Mouse (Mus musculus) midbrain, postnatal 0 days (tissue): ENCODE results near the gene Terb1. TPM values are rescaled to one million over a fixed set of nuclear protein-coding genes. Genes with fewer than 3 reads are reported as not detected.

Experiments
- ATAC-seq: fragments of 200-750 bp; cut with Nextera tagmentation; 2 replicates; pipeline ENCODE4 v1.8.0; 2017; ENCODE audit warnings: moderate number of reproducible peaks, mild to moderate bottlenecking, moderate TSS enrichment, moderate library complexity; ENCODE audit not compliant: low FRiP score
- DNase-seq: peaks from one replicate; pipeline ENCODE4 v3.0.0-alpha.2; 2015; ENCODE audit warnings: low spot score
- H3K27ac ChIP-seq: fragments of 300-500 bp; sonication (generic); 2 replicates; pipeline ENCODE4 v1.5.1; 2014; ENCODE audit warnings: low read depth, mild to moderate bottlenecking, low read length, mixed read lengths
- H3K27me3 ChIP-seq: fragments of 300-500 bp; sonication (generic); 2 replicates; pipeline ENCODE4 v1.6.1; 2014; ENCODE audit warnings: low read length, control low read depth, mixed read lengths; ENCODE audit not compliant: insufficient read depth
- H3K36me3 ChIP-seq: fragments of 300-500 bp; sonication (generic); 2 replicates; pipeline ENCODE4 v1.6.1; 2014; ENCODE audit warnings: low read length, control low read depth, mixed read lengths; ENCODE audit not compliant: insufficient read depth
- H3K4me1 ChIP-seq: fragments of 300-500 bp; sonication (generic); 2 replicates; pipeline ENCODE4 v1.6.1; 2014; ENCODE audit warnings: mild to moderate bottlenecking, control low read depth, antibody characterized with exemption, low read length, mixed read lengths; ENCODE audit not compliant: insufficient read depth
- H3K4me2 ChIP-seq: fragments of 300-500 bp; sonication (generic); 2 replicates; pipeline ENCODE4 v1.6.1; 2014; ENCODE audit warnings: low read depth, mild to moderate bottlenecking, low read length, mixed read lengths; ENCODE audit not compliant: poor library complexity, severe bottlenecking
- H3K4me3 ChIP-seq: fragments of 300-500 bp; sonication (generic); 2 replicates; pipeline ENCODE4 v1.5.1; 2014; ENCODE audit warnings: low read depth, mild to moderate bottlenecking, low read length, moderate library complexity
- H3K9ac ChIP-seq: fragments of 300-500 bp; sonication (generic); replicated peaks from 2 replicates; pipeline ENCODE4 v1.6.1; 2014; ENCODE audit warnings: mild to moderate bottlenecking, low read length, moderate library complexity, mixed read lengths; ENCODE audit not compliant: poor library complexity, severe bottlenecking
- H3K9me3 ChIP-seq: fragments of 300-500 bp; sonication (generic); 2 replicates; pipeline ENCODE4 v1.6.1; 2016; ENCODE audit warnings: low read length, control low read depth
- CTCF ChIP-seq: IDR thresholded peaks from 2 replicates; pipeline ENCODE4 v1.5.1; 2016; ENCODE audit warnings: antibody characterized with exemption, mild to moderate bottlenecking
- WGBS: fragments of 180-500 bp; shearing (Covaris S2); extraction: QIAGEN DNeasy Blood & Tissue Kit; methylation state at CpG from one replicate; pipeline ENCODE4 v1.1.7; 2014; 5-methylcytosine and 5-hydroxymethylcytosine counted together
- polyA plus RNA-seq: library from polyadenylated mRNA; unstranded; fragments of >200 nt; fragmentation: Nextera tagmentation; extraction: Ambion mirVana; gene quantifications from 2 replicates; pipeline ENCODE4 v1.2.1, GENCODE M21; 2015
- total RNA-seq: library from RNA; depleted of rRNA; stranded (reverse); fragments of >200 nt; gene quantifications from 2 replicates; pipeline ENCODE4 v1.2.3, GENCODE M21; 2014; rRNA removed

The Terb1 gene
- total and polyA plus RNA-seq, 2 experiments from 2014 or later, result 0.68 to 0.71 TPM

GRCm38 (mm10) chr8:104408328-104409110, 101.2 kb downstream of the Terb1 start:
- no peak for ATAC-seq

GRCm38 (mm10) chr8:104406340-104407128, 103.2 kb downstream of the Terb1 start:
- WGBS, result 84% methylated on average over 6 of the region's 6 CpGs
- H3K27ac ChIP-seq, result no peak overlapping the region
- H3K4me1 ChIP-seq, result no peaks in the 10 kb centered on the region
- no peak overlapping the region for H3K4me3 ChIP-seq
- no peak for TF ChIP-seq CTCF
- H3K9me3 ChIP-seq, result no peaks in the 10 kb centered on the region
- no peak for DNase-seq
- no peak overlapping the region for H3K4me2 ChIP-seq
- H3K27me3 ChIP-seq, result no peaks in the 10 kb centered on the region
- no peaks in the 10 kb centered on the region for H3K36me3 ChIP-seq
- no peak overlapping the region for H3K9ac ChIP-seq
- no peak for ATAC-seq

More at GRCm38 (mm10) chr8:104408328-104409110, 101.2 kb downstream of the Terb1 start:
- no peak overlapping the region for H3K27ac ChIP-seq
- no peaks in the 10 kb centered on the region for H3K9me3 ChIP-seq
- 86% methylated on average over 7 of the region's 7 CpGs for WGBS
- H3K4me1 ChIP-seq, result no peaks in the 10 kb centered on the region
- H3K4me2 ChIP-seq, result no peak overlapping the region
- H3K27me3 ChIP-seq, result no peaks in the 10 kb centered on the region
- no peaks in the 10 kb centered on the region for H3K36me3 ChIP-seq
- no peak for TF ChIP-seq CTCF
- H3K4me3 ChIP-seq, result no peak overlapping the region
- no peak overlapping the region for H3K9ac ChIP-seq
- DNase-seq, result no peak

DNA sequence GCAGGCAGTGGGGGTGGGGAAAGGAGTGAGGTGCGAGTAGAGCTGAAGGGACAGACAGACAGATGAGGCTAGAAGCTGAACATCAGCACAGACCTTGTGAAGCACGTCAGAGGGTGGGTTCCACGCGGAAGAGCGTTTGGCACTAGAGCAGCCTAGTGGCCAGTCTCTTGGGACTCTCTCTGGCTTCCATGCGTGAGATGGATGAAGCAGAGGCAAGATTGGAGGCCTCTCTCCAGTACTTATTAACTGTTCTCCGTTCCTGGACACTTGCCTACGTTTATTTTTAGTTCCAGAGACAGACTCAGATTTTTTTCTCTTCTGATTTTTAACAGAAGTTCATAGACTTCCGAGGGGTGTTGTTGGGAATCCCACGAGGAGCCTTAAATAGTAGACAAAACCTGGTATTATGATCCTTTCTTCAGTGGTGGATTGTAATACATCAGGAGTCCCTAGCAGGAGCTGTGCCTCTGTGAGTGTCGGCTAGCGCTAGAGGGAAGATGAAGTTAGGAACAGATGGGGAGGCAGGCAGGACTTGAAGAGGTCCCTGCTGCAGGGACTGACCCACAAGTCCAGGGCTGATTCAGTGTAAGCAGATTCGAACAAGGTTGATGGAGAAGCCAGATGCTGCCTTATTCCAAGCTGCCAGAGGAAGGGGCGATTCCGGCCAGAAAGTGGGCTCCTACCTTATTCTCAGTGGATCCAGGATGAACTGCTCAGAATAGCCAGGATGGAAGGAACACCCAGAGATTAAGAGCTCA, 104.1 kb downstream of the Terb1 start:
- ATAC-seq (no peak), DNase-seq (peak; percentile 19)
- Histone ChIP-seq H3K4me2 (no peak overlapping the region), H3K9ac (no peak overlapping the region), H3K4me1 (no peaks in the 10 kb centered on the region), H3K27ac (no peak overlapping the region), H3K4me3 (no peak overlapping the region), H3K9me3 (no peaks in the 10 kb centered on the region), H3K27me3 (no peaks in the 10 kb centered on the region), H3K36me3 (no peaks in the 10 kb centered on the region)
- TF ChIP-seq CTCF, result no peak
- 75% methylated on average over 15 of the region's 15 CpGs for WGBS

GRCm38 (mm10) chr8:104403596-104403995, 106.1 kb downstream of the Terb1 start:
- Histone ChIP-seq H3K4me2 (no peak overlapping the region), H3K36me3 (no peaks in the 10 kb centered on the region), H3K9ac (no peak overlapping the region), H3K27me3 (no peaks in the 10 kb centered on the region), H3K4me3 (no peak overlapping the region), H3K27ac (no peak overlapping the region), H3K4me1 (no peaks in the 10 kb centered on the region), H3K9me3 (no peaks in the 10 kb centered on the region)
- ATAC-seq (no peak), DNase-seq (no peak)
- 71% methylated on average over 3 of the region's 3 CpGs for WGBS
- TF ChIP-seq CTCF, result peak; percentile 53

Other genes with a start within 250 kb of the Terb1 start
- gene Cmtm2a, start 216.7 kb downstream of the Terb1 start, total RNA-seq, result not detected in 2 replicates
- not detected in 2 replicates for gene Cmtm2a, start 216.7 kb downstream of the Terb1 start, polyA plus RNA-seq
- gene Gm45711, start 199.8 kb downstream of the Terb1 start, total RNA-seq, result not detected in 2 replicates
- not detected in 2 replicates for gene Gm45711, start 199.8 kb downstream of the Terb1 start, polyA plus RNA-seq
- gene Cmtm1, start 199.8 kb downstream of the Terb1 start, total RNA-seq, result not detected in 2 replicates
- gene Cmtm1, start 199.8 kb downstream of the Terb1 start, polyA plus RNA-seq, result not detected in 2 replicates
- gene Gm11020, start 188.3 kb downstream of the Terb1 start, total RNA-seq, result not detected in 2 replicates
- gene Gm11020, start 188.3 kb downstream of the Terb1 start, polyA plus RNA-seq, result not detected in 2 replicates
- not detected in 2 replicates for gene Cmtm2b, start 187.7 kb downstream of the Terb1 start, total RNA-seq
- gene Cmtm2b, start 187.7 kb downstream of the Terb1 start, polyA plus RNA-seq, result not detected in 2 replicates
- 20.0 and 26.0 TPM in 2 replicates for gene Cmtm3, start 170.5 kb downstream of the Terb1 start, total RNA-seq
- gene Cmtm3, start 170.5 kb downstream of the Terb1 start, polyA plus RNA-seq, result 32.1 and 33.2 TPM in 2 replicates
- 38.7 and 39.8 TPM in 2 replicates for gene Cmtm4, start 114.1 kb downstream of the Terb1 start, total RNA-seq
- gene Cmtm4, start 114.1 kb downstream of the Terb1 start, polyA plus RNA-seq, result 2.5 and 2.7 TPM in 2 replicates
- 80.5 and 106 TPM in 2 replicates for gene Dync1li2, start 66.9 kb downstream of the Terb1 start, total RNA-seq
- 66.5 and 73.4 TPM in 2 replicates for gene Dync1li2, start 66.9 kb downstream of the Terb1 start, polyA plus RNA-seq
- gene Nae1, start 24.7 kb upstream of the Terb1 start, total RNA-seq, result 48.1 and 71.7 TPM in 2 replicates
- 107 and 108 TPM in 2 replicates for gene Nae1, start 24.7 kb upstream of the Terb1 start, polyA plus RNA-seq
- 1.6 and 2.8 TPM in 2 replicates for gene Car7, start 24.8 kb upstream of the Terb1 start, total RNA-seq
- 2.3 and 2.5 TPM in 2 replicates for gene Car7, start 24.8 kb upstream of the Terb1 start, polyA plus RNA-seq
- 12.1 and 16.0 TPM in 2 replicates for gene Pdp2, start 81.5 kb upstream of the Terb1 start, total RNA-seq
- 16.9 and 18.0 TPM in 2 replicates for gene Pdp2, start 81.5 kb upstream of the Terb1 start, polyA plus RNA-seq
- not detected in 2 replicates for gene Cdh16, start 114.5 kb upstream of the Terb1 start, total RNA-seq
- gene Cdh16, start 114.5 kb upstream of the Terb1 start, polyA plus RNA-seq, result not detected in 2 replicates
- 3.0 and 3.5 TPM in 2 replicates for gene Rrad, start 121.4 kb upstream of the Terb1 start, total RNA-seq
- 3.3 and 3.4 TPM in 2 replicates for gene Rrad, start 121.4 kb upstream of the Terb1 start, polyA plus RNA-seq
- gene Ciao2b, start 132.1 kb upstream of the Terb1 start, total RNA-seq, result 60.6 and 84.0 TPM in 2 replicates
- 108 and 113 TPM in 2 replicates for gene Ciao2b, start 132.1 kb upstream of the Terb1 start, polyA plus RNA-seq
- not detected in 2 replicates for gene Ces2a, start 224.1 kb upstream of the Terb1 start, total RNA-seq
- gene Ces2a, start 224.1 kb upstream of the Terb1 start, polyA plus RNA-seq, result not detected in 2 replicates